Mouse (Mus musculus): Measurements from ENCODE around the gene Smim6.
A peak's percentile ranks its signal among the peaks of the same experiment; 100 is the strongest.

Smim6 gene

DNA sequence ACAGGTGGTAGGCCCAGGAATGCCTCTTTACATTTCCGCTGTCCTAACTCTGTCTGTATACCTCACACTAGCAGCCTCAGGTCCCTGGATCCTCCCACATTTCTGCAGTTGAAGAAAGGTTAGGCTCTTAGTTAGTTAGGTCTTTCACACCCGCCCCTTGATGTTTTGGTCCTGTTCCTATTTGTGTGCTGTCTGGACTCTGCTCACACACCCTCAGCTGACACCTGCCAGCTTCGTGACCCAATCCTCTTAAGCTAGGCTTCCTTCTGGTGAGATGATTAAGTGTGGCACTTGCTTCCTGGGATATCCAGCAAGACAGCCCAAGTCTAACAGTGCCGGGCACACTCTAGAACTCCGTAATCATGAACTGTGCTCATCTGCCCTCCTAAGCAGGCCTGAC is 5.3 kb upstream of the Smim6 start:
- TF ChIP-seq GATA4 (IDR thresholded peaks at IDR 0.05; ENCODE audit: insufficient replicate concordance, low read length): no peak

GRCm38 (mm10) chr11:115911134-115911561 is 669 bp upstream of the Smim6 start:
- TF ChIP-seq GATA4 (IDR thresholded peaks at IDR 0.05; ENCODE audit: insufficient replicate concordance, low read length): peak; percentile 96

- TF ChIP-seq GATA4 (IDR thresholded peaks at IDR 0.05; ENCODE audit: insufficient replicate concordance, low read length): no peak
Observed at GRCm38 (mm10) chr11:115916579-115916978, 4.8 kb downstream of the Smim6 start.

GRCm38 (mm10) chr11:115918637-115919036 is 6.8 kb downstream of the Smim6 start:
- no peak for TF ChIP-seq GATA4 (IDR thresholded peaks at IDR 0.05; ENCODE audit: insufficient replicate concordance, low read length)

GRCm38 (mm10) chr11:115919073-115919472 is 7.3 kb downstream of the Smim6 start:
- TF ChIP-seq GATA4 (IDR thresholded peaks at IDR 0.05; ENCODE audit: insufficient replicate concordance, low read length): no peak

GRCm38 (mm10) chr11:115920110-115920818 is 8.4 kb downstream of the Smim6 start:
- no peak for TF ChIP-seq GATA4 (IDR thresholded peaks at IDR 0.05; ENCODE audit: insufficient replicate concordance, low read length)

DNA sequence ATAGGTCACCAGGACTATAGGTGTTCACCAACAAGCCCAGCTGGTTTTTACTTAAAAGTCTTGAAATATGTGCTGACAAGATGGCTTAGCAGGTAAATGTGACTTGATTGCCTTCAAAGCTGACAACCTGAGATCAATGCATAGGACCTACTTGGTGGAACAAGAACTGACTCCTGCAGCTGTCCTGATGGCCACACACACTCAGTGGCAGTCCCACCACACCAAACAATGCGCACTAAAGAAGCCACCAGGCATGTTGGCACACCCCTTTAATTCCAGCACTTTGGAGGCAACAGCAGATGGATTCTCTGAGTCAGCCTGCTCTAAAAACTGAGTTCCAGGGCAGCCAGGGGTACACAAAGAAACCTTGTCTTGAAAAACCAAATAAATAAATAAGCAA is 10.2 kb downstream of the Smim6 start:
- TF ChIP-seq GATA4 (IDR thresholded peaks at IDR 0.05; ENCODE audit: insufficient replicate concordance, low read length): no peak

- TF ChIP-seq GATA4 (IDR thresholded peaks at IDR 0.05; ENCODE audit: insufficient replicate concordance, low read length): no peak
Observed at GRCm38 (mm10) chr11:115929031-115929430, 17.2 kb downstream of the Smim6 start.

DNA sequence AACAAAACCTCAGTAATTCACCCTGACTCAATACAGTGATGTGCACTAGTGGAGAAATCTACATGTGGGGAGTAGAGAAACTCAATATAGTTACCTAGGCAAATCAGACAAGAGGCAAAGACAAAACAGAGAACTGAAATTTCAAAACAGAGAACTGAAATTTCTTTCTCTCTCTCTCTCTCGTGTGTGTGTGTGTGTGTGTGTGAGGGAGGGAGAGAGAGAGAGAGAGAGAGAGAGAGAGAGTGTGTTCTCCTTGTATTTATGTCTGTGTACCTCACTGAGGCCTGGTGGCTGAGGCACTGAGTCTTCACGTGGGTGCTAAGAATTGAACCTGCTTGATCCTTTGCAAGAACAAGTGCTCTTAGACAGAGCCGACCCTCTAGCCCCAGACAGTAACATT is 18.0 kb downstream of the Smim6 start:
- no peak for TF ChIP-seq GATA4 (IDR thresholded peaks at IDR 0.05; ENCODE audit: insufficient replicate concordance, low read length)

DNA sequence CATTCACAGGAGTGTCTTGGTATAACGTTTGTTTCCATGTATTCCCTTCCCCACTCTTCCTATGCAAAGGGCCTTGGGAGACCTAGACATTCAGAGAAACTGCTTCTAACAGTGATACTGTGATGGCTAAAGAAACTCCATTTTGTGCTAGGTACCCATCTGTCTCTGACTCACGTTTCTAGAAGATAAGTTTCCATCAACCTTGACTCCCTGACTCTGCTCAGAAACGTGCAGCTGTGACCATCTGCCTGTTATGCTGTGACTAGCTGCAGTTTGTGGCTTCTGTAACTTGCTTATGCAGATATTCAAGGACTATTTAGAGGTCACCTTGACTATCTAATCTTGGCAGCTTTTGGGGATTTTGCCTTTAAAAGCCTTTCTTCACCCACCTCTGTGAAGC is 19.4 kb downstream of the Smim6 start:
- TF ChIP-seq GATA4 (IDR thresholded peaks at IDR 0.05; ENCODE audit: insufficient replicate concordance, low read length): no peak

- no peak for TF ChIP-seq GATA4 (IDR thresholded peaks at IDR 0.05; ENCODE audit: insufficient replicate concordance, low read length)
Observed at GRCm38 (mm10) chr11:115933108-115933746, 21.4 kb downstream of the Smim6 start, which contains the start of the genes Sap30bp and Recql5. TSS of gene Sap30bp (plus strand) at chr11:115933282. TSS of gene Recql5 (minus strand) at chr11:115933477.

DNA sequence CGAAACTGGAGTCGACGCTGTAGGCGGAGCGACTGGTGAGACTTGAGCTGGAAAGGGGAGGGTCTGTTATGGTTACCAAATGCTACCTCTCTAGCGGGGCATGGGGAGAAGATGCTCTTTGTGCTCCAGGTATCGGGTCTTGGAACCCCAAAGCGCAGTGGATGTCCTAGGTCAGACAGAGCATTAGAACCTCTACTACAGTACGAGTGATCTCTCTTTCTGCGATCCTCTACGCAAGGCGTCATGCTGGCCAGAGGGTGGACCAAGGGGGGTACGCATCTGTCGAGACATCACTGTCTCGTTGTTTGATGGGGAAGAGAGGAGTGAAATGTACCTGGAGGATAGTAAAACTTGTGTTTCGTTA is 21.9 kb downstream of the Smim6 start:
- TF ChIP-seq GATA4 (IDR thresholded peaks at IDR 0.05; ENCODE audit: insufficient replicate concordance, low read length): no peak

DNA sequence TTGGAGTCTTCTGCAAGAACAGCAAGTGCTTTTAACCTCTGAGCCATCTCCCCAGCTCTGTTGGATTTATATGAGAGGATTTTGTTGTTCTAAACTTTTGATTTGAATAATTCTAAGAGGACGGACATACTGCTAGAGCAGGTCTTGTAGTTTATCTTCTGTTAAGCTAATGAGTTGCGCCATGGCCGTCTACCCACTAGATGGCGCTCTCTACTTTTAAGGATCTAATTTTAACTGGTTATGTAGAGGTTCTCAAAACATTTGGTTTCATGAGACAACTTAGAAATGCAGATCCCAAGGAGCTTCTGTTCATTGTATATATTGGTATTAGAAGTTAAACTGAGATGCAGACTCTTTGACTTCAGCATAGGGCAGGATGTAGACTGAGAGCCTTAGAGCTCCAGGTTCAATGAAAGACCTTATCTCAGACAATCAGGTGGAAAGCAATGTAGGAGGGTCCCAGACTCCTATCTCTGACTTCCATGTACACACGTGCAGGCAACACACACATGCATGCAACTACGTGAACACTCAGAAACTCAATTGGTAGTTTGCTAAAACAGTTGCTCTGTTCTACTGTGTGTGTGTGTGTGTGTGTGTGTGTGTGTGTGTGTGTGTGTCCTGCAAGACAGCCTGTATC is 28.0 kb downstream of the Smim6 start:
- no peak for TF ChIP-seq GATA4 (IDR thresholded peaks at IDR 0.05; ENCODE audit: insufficient replicate concordance, low read length)

GRCm38 (mm10) chr11:115941980-115942379 is 30.2 kb downstream of the Smim6 start:
- TF ChIP-seq GATA4 (IDR thresholded peaks at IDR 0.05; ENCODE audit: insufficient replicate concordance, low read length): no peak

GRCm38 (mm10) chr11:115945247-115945646 is 33.4 kb downstream of the Smim6 start:
- TF ChIP-seq GATA4 (IDR thresholded peaks at IDR 0.05; ENCODE audit: insufficient replicate concordance, low read length): no peak

GRCm38 (mm10) chr11:115946221-115946828 is 34.5 kb downstream of the Smim6 start:
- no peak for TF ChIP-seq GATA4 (IDR thresholded peaks at IDR 0.05; ENCODE audit: insufficient replicate concordance, low read length)

All from liver, adult (tissue).